Mouse (Mus musculus) embryo, embryonic 10.5 days (tissue): ENCODE data around the gene Pla2g10.
"Not testable (repeated sequence)": the region's sequence is repeated elsewhere in the genome, so short reads cannot be mapped to it uniquely, and the experiment has no call there.

Experiments used
- DNase-seq: peaks from one replicate; pipeline ENCODE4 v3.0.0-alpha.2; 2015; ENCODE audit warnings: low spot score

The Pla2g10 gene

GRCm38 (mm10) chr16:13730285-13731255 lies at the start of gene Pla2g10:
TSS of gene Pla2g10 (minus strand) at chr16:13730983.
- peak; percentile 37 for DNase-seq

DNA sequence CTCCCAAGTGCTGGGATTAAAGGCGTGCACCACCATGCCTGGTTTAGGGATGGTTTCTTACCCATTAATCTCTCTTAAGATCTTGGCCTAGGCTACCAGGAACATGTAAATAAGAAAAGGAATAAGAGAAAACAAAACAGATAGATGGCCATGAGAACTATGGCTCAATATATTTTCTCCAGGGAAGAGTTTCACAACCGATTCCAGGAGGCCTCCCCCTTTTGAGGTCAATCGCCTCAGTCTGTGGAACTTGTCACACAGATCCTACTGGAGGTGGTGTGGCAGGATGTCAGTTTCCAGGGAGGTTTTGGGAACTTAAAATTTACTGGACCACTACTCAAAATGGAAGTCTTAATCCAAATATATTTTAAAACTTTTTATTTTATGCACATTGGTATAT lies 43.9 kb upstream of the Pla2g10 start:
- not testable (repeated sequence) for DNase-seq

GRCm38 (mm10) chr16:13774011-13774410 lies 43.2 kb upstream of the Pla2g10 start:
- DNase-seq: not testable (repeated sequence)

DNA sequence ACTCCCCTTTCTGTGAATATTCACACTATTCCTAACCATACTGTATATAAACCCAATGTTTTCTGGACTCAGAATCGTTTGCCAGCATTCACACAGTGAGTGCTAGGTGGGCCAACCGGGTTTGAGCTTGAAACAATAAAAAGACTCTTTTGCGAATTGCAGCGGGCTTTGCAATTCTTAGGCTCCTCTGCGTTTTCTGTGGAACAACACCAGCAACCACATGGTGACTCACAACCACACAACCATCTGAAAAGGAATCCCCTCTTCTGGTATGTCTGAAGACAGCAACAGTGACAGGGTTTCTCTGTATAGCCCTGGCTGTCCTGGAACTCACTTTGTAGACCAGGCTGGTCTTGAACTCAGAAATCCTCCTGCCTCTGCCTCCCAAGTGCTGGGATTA lies 41.3 kb upstream of the Pla2g10 start:
- not testable (repeated sequence) for DNase-seq

DNA sequence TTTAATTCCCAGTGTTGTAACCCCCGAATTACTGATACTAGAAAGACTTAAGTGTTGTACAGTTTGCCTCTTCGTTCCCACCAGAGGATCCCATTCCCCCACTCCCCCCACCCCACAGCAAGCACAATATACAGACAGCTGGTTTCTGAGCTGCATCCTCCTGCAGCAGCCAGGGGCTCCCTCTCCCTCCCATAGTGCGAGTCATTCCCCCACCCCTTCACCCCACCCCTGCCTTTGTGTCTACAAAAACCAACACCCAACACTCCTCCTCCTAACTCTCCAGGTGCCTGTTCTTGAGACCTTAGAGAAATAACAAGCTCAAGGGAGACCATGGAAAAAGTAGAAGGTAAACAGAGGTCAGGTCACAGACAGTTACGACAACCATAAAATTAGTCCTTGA lies 40.8 kb upstream of the Pla2g10 start:
- DNase-seq: not testable (repeated sequence)

DNA sequence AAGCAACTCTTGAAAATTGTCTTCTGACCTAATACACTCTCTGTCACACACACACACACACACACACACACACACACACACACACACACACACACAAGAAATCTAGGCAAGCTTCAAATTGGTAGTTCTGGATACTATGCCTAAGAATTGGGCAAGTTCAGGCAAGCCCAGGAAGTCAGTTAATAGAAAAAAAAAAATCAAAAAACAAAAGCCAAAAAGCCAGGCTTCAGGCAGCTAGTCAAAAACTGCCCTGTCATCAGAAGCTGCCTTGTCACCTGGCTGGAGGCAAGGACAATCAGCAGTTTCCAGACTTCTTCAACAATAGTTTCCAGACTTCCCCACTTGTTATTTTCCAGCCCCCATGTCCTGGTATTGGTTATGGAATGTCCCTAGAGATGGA lies 35.6 kb upstream of the Pla2g10 start:
- DNase-seq: no peak

DNA sequence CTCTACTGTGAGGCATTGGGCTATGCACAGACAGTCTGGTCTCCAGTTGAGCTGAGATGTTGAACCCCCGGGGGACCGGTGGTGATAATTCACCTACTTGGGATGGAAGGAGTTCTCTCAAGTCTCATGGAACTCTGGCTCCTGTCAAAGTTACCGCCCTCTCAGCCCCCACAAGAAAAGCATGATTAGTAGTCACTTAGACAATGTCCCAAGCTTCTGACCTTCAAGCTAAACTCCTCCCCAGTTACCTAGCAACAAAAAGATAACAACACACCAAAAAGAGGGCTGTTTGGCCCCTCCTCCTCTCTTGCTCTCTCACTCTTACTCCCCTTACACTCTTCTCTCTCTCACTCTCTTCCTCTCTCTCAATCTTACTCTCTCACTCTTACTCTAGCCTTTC lies 33.7 kb upstream of the Pla2g10 start:
- DNase-seq: peak; percentile 24

DNA sequence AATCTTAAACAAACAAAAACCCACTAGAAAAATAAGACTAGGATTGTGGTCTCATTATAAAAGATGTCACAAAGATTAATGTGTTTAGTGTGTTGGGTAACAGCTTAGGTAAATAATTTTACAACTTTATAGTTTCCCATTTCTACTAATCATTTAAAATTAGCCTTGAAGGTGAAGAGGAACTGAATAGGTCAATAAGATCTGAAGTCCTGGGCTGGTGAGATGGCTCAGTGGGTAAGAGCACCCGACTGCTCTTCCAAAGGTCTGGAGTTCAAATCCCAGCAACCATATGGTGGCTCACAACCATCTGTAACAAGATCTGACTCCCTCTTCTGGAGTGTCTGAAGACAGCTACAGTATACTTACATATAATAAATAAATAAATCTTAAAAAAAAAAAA lies 32.0 kb upstream of the Pla2g10 start:
- DNase-seq: not testable (repeated sequence)

DNA sequence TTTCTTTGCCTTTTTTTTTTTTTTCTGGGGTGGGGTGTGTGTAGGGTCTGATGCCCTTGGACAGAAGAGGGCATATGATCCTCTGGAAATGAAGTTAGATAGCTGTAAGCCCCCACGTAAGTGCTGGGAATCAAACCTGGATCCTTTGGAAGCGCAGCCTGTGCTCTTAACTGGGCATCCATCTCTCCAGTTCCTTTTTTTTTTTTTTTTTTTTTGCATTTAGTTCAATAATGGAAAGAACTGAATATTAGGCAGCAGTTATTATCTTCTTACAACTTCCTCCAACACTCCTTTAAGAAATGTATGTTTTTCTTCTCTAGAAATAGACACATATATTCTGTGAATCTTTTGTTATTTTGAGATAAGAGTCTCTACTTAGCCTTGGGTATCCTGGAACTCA lies 27.0 kb upstream of the Pla2g10 start:
- DNase-seq: no peak

DNA sequence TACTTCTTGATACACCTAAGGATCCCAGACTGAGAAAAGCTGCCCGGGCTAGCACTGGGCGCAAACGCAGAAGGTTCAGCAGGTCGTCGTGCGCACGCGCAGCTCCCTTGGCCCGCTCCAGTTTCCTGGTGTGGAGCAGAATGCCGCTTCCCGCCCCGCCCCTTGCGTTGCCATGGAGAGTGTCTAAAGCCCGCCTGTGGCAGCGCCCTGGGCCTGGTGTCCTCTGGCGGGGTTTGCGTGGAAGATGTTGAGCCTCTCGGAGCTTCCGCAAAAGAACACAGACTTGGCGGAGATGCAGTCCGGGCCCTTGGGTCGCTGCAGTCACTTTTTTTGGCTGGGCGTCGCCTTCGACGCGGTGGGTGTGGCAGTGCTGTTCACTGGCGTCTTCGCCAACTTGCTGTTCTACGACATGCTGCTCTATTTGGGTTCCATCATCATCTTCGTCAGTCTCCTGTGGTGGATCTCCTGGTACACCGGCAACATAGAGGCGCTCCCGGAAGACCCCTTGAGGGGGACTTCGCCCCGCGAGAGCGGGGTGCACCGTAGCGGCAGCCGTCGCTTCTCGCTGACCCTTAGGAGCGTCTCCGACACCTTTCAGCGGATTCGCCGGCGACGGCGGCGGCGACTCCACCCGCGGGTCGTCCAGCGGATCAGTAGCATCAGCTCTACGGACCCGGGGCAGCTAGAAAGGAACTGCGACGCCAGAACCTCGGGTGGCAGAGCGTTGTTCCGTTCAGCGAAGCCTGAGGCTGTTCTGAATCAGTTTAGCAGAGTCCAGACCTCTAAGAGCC lies 23.8 kb upstream of the Pla2g10 start:
- DNase-seq: peak; percentile 97

DNA sequence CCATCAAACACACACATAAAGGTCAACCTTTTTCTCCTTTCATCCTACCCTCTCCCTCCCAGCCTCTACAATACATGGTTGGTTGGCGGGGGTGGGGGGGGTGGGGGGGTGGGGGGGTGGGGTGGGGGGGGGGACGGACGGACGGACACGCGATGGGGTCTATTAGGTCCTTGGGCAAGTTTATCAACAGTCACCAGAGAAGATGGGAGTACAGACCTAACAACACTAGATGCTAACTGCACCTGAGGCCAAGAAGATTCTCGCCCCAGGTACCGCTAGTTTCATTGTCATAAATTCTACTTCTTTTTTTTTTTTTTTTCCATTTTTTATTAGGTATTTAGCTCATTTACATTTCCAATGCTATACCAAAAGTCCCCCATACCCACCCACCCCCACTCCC lies 23.2 kb upstream of the Pla2g10 start:
- no peak for DNase-seq

DNA sequence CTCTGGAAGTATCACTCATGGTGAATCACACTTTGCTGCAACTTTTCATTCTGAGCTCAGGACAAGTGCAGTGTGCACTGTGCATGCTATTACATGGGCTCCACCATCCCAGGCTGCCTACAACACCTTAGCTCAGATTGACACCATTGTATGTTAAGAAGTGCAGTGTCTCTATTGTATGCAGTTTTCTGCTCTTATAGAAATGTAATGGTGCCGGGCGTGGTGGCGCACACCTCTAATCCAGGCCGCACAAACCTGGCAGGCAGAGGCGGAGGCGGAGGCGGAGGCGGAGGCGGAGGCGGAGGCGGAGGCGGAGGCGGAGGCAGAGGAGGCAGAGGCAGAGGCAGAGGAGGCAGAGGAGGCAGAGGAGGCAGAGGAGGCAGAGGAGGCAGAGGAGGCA lies 19.8 kb upstream of the Pla2g10 start:
- DNase-seq: no peak

GRCm38 (mm10) chr16:13749981-13750380 lies 19.2 kb upstream of the Pla2g10 start:
- DNase-seq: no peak

DNA sequence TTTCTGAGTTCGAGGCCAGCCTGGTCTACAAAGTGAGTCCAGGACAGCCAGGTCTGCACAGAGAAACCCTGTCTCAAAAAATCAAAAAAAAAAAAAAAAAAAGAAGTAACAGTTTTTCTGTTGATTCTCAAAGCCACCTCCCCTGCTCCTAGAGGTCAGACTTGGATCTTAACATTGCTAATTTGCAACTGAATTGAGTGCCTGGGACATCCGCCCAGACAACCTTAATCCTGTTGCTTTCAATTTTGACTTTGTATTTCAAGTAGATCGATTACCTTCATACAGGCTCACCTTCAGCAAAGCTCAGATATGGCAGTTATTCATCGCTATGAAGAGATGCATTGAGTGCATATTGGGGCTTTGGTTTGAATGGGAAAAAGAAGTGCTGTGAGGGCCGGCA lies 18.5 kb upstream of the Pla2g10 start:
- DNase-seq: no peak

DNA sequence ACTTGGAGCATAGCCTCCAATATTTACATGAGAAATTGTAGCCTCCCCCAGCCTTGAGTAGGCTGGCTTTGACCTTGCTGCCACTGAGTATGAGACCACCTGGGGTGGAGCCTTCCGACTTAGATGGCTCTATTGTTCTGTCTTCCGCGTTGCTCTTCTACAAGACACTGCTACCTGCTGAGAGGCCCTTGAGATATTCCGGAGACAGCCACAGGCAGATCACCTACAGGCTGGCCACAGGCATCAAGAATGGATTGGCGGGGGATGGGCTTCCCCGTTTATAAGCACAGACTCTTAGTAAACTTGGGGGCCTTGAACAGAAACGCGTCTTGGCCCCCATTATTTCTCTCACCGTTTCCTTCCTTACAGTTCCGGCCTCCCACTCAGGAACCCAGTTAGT lies 18.0 kb upstream of the Pla2g10 start:
- DNase-seq: not testable (repeated sequence)

DNA sequence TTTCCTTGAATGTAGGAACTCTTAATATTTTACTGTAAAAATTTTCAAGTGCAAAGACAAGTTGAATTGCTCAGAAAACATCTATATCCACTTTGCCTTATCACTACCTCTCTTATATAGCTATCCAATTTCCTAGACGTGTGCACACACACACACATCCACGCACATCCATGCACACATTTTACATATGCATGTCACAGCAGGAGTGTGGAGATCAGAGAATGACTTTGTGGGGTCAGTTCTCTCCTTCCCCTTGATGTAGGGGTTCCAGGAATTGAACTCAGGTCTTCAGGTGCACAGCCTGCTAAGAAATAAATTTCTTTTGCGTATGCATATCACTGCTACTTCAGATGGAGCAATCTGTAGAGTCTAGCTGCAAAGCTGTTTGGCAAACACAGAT lies 17.3 kb upstream of the Pla2g10 start:
- no peak for DNase-seq

- no peak for DNase-seq
Measured at GRCm38 (mm10) chr16:13747708-13748107, 16.9 kb upstream of the Pla2g10 start.

DNA sequence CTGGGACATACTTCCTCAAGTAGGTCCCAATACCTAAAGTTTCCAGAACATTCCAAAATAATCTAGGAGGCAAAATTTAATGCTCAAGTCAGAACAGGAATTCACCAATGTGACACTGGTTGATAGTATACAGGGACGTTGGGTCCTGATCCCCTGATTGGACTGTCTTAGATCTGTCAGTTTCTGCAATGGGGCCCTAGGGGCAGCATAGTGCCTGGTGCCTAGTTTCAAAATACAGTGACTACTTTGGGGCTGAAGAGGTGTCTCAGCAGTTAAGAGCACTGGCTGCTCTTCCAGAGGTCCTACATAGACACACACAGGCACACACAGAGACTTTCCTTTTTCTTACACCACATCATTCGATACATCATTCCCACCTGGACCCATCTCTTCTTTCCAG lies 10.1 kb upstream of the Pla2g10 start:
- DNase-seq: no peak

- not testable (repeated sequence) for DNase-seq
Measured at GRCm38 (mm10) chr16:13739044-13739443, 8.3 kb upstream of the Pla2g10 start.

DNA sequence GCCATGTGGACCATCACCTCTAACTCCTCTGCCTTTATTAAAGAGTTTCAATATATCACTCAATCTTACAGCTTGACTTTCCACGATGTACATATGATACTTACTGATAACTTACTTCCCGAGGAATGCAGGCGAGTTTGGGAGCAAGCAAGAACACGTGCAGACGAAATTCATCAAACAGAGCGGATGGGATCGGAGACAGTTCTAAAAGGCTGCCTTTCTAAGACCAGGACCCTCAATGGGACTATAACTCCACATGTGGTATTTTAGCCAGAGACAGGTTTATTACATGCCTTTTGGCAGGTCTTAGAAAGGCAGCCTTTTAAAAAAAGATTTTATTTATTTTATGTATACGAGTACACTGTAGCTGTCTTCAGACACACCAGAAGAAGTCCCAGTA lies 5.2 kb upstream of the Pla2g10 start:
- no peak for DNase-seq

DNA sequence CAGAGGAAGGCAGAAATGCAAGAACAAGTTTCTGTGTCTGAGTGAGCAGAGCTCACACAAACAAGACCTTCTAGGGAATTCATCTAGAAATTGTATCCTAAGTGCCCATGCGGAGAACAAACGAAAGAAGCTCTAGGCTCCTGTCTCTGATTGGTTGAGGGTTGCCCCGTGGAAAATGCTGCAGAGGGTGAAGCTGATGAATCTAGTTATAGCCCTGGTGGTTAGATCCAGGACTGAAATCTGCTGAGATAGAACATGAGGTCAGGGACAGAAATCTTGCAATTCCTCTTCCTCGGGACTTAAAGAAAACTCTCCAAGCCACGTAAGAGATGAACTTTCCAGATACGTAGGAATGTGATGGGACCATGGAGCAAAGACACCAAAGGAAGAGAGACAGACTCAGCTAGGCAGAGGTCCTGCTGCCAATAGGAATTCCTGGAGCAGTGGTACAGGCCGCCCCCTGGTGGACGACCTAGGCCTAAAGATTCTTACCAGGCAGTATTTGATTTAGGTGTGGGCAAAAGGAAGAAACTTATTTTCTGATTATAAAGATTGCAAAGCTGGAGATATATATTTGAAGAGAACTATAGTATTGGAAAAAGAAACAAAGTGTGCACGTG lies 2.8 kb upstream of the Pla2g10 start:
- peak; percentile 82 for DNase-seq

- DNase-seq: no peak
Measured at GRCm38 (mm10) chr16:13732786-13733185, 2.0 kb upstream of the Pla2g10 start.

- no peak for DNase-seq
Measured at GRCm38 (mm10) chr16:13729428-13729827, 1.4 kb downstream of the Pla2g10 start.
